Mouse (Mus musculus): Measurements from ENCODE around the gene Etfrf1. TPM values are rescaled to one million over a fixed set of nuclear protein-coding genes. Genes with fewer than 3 reads are reported as not detected.

The Etfrf1 gene
- polyA plus RNA-seq, 1 experiment from 2014 or later = 38.5 TPM

Other genes with a start within 250 kb of the Etfrf1 start
- 9.1 and 9.5 TPM in 2 replicates for gene Bcat1, start 134.9 kb upstream of the Etfrf1 start, polyA plus RNA-seq (2015; fragmentation: Nextera tagmentation; extraction: Ambion mirVana)
- gene Lrmp, start 95.5 kb upstream of the Etfrf1 start, polyA plus RNA-seq (2015; fragmentation: Nextera tagmentation; extraction: Ambion mirVana) = 1.4 and 2.1 TPM in 2 replicates
- 0.46 and 0.78 TPM in 2 replicates for gene Casc1, start 129 bp upstream of the Etfrf1 start, polyA plus RNA-seq (2015; fragmentation: Nextera tagmentation; extraction: Ambion mirVana)
- gene Kras, start 39.1 kb downstream of the Etfrf1 start, polyA plus RNA-seq (2015; fragmentation: Nextera tagmentation; extraction: Ambion mirVana) = 73.8 and 76.3 TPM in 2 replicates

Measured in kidney, embryonic 15.5 days (tissue).